Mouse (Mus musculus): ENCODE measurements at regions not wholly inside any gene's neighbourhood (a gene's known extent, or its start where the extent isn't known, plus 50 kb on each side); places are given as distances from the start of the nearest gene placed in this dataset.

DNA sequence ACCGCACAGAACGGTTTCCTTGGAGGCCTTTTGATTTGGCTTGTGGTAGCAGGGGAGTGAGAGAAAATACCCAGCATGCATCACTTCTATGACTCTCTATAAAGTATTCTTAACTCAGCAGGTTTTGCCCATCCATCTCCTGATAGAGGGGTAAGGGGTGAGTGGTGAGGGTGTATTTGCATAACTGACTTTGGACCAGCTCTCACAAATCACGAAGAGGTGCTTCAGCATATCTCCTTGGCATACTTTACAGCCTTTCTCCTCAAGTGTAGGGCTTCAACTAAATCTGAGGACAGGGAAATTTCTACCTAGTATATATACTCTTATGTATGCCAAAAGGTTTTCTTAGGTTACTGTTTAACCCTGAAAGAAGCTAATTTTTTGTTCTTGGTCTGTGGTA is 273.4 kb downstream of the Tdrd3 start:
- TF ChIP-seq POLR2A (IDR thresholded peaks at IDR 0.05; ENCODE audit: extremely low read depth, insufficient read depth, low read length) (no peak), CTCF (IDR thresholded peaks at IDR 0.05; ENCODE audit: low read depth, low read length) (no peak)

Data from liver, adult 2 months (tissue).